Mouse (Mus musculus) C2C12 (cell line): ENCODE data around the gene Ccm2.
A peak's percentile ranks its signal among the peaks of the same experiment; 100 is the strongest.

Experiments
- CTCF ChIP-seq: IDR thresholded peaks from one replicate; pipeline ENCODE4 v1.5.1; 2011; ENCODE audit not compliant: control insufficient read depth, insufficient read depth, insufficient read length
- MAX ChIP-seq: IDR thresholded peaks from one replicate; pipeline ENCODE4 v1.6.1; 2011; ENCODE audit warnings: mild to moderate bottlenecking, control low read depth
- MYOG ChIP-seq: IDR thresholded peaks from one replicate; pipeline ENCODE4 v1.6.1; 2011; ENCODE audit not compliant: control insufficient read depth, insufficient read length; ENCODE audit errors: extremely low read depth
- USF1 ChIP-seq: IDR thresholded peaks from one replicate; pipeline ENCODE4 v1.6.1; 2011; ENCODE audit warnings: low read depth, mild to moderate bottlenecking, control low read depth, moderate library complexity

DNA sequence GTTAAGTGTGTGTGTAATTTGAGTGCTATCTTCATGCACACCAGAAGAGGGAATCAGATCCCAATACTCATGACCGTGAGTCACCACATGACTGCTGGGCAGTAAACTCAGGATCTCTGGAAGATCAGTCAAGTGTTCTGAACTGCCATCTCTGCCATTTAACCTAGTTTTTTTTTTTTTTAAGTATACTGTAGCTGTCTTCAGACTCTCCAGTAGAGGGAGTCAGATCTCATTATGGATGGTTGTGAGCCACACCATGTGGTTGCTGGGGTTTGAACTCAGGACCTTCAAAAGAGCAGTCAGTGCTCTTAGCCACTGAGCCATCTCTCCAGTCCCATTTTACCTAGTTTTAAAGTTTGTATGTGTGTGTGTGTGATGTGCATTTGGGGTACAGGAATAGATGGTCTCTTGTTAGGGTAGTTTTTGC is 23.0 kb upstream of the Ccm2 start:
- TF ChIP-seq CTCF (no peak), MYOG (no peak), USF1 (peak; percentile 51), MAX (peak; percentile 71)
